Mouse (Mus musculus) heart, embryonic 15.5 days (tissue): ENCODE measurements around the gene Clec4a1. TPM values are rescaled to one million over a fixed set of nuclear protein-coding genes. Genes with fewer than 3 reads are reported as not detected.
A peak's percentile ranks its signal among the peaks of the same experiment; 100 is the strongest.

Source experiments
- ATAC-seq: fragments of 200-750 bp; cut with Nextera tagmentation; replicated peaks from 2 replicates; pipeline ENCODE4 v1.8.0; 2017; ENCODE audit warnings: low read depth, moderate TSS enrichment; ENCODE audit not compliant: insufficient number of reproducible peaks, insufficient read depth, low FRiP score
- H3K27ac ChIP-seq: fragments of 300-500 bp; sonication (generic); 2 replicates; pipeline ENCODE4 v1.5.1; 2015; ENCODE audit warnings: mild to moderate bottlenecking, inconsistent platforms
- H3K27me3 ChIP-seq: fragments of 300-500 bp; sonication (generic); 2 replicates; pipeline ENCODE4 v1.6.1; 2015; ENCODE audit warnings: inconsistent platforms
- H3K36me3 ChIP-seq: fragments of 300-500 bp; sonication (generic); 2 replicates; pipeline ENCODE4 v1.6.1; 2015; ENCODE audit warnings: mild to moderate bottlenecking, inconsistent platforms
- H3K4me1 ChIP-seq: fragments of 300-500 bp; sonication (generic); replicated peaks from 2 replicates; pipeline ENCODE4 v1.6.1; 2015; ENCODE audit warnings: inconsistent platforms
- H3K4me2 ChIP-seq: fragments of 300-500 bp; sonication (generic); 2 replicates; pipeline ENCODE4 v1.6.1; 2015; ENCODE audit warnings: inconsistent platforms, mild to moderate bottlenecking, moderate library complexity
- H3K4me3 ChIP-seq: fragments of 300-500 bp; sonication (generic); 2 replicates; pipeline ENCODE4 v1.5.1; 2015; ENCODE audit warnings: mild to moderate bottlenecking, inconsistent platforms
- H3K9ac ChIP-seq: fragments of 300-500 bp; sonication (generic); 2 replicates; pipeline ENCODE4 v1.6.1; 2015; ENCODE audit warnings: mild to moderate bottlenecking, inconsistent platforms
- H3K9me3 ChIP-seq: fragments of 300-500 bp; sonication (generic); replicated peaks from 2 replicates; pipeline ENCODE4 v1.6.1; 2016; ENCODE audit warnings: inconsistent platforms
- WGBS: fragments of 180-500 bp; shearing (Covaris S2); methylation state at CpG from one replicate; pipeline ENCODE4 v1.1.7; 2015; ENCODE audit warnings: mixed read lengths; 5-methylcytosine and 5-hydroxymethylcytosine counted together
- polyA plus RNA-seq: library from polyadenylated mRNA; unstranded; fragments of >200 nt; fragmentation: Nextera tagmentation; extraction: Ambion mirVana; gene quantifications from 2 replicates; pipeline ENCODE4 v1.2.1, GENCODE M21; 2015

The Clec4a1 gene
- 2.0 and 2.3 TPM in 2 replicates for polyA plus RNA-seq

- no peak for ATAC-seq
- 29% methylated on average over 4 of the region's 4 CpGs for WGBS
- Histone ChIP-seq H3K4me3 (no peak within 1 kb of the TSS), H3K27me3 (no peaks in the 10 kb centered on the region), H3K36me3 (no peaks in the 10 kb centered on the region), H3K4me1 (no peaks in the 10 kb centered on the region), H3K4me2 (no peak within 1 kb of the TSS), H3K9ac (no peak within 1 kb of the TSS), H3K27ac (no peak within 1 kb of the TSS), H3K9me3 (no peaks in the 10 kb centered on the region)
Observed at GRCm38 (mm10) chr6:122921451-122921850, at the start of gene Clec4a1. Gene Clec4a1, plus strand, starts transcription at chr6:122921848.

DNA sequence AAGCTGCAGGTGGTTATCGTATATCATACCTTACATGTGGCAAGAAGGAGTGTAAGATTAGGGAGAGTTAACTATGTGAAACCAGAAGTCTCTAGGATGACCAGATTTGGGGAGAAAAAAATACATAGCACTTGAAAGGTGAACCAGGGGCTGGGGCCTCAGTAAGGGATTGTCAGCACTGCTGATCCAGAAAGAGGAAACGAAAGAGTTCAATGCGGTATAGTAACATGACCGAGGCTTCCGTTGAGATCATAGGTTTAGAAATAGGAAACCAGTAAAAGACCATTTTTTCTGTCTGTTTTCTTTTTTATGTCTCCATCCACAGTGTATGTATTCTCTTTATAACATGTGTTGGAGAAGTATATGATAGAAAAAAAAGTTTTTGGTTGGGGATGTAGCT, 48.8 kb upstream of the Clec4a1 start:
- H3K4me1 ChIP-seq: peaks cover 13% of the 10 kb centered on the region
- H3K9ac ChIP-seq: no peak overlapping the region
- H3K27me3 ChIP-seq: no peaks in the 10 kb centered on the region
- H3K4me2 ChIP-seq: no peak overlapping the region
- peaks cover 6% of the 10 kb centered on the region; the same call in 1 of the 2 replicates for H3K36me3 ChIP-seq
- no peak for ATAC-seq
- H3K4me3 ChIP-seq: no peak overlapping the region
- WGBS: 81% methylated on average over 5 of the region's 5 CpGs
- no peak overlapping the region for H3K27ac ChIP-seq
- H3K9me3 ChIP-seq: no peaks in the 10 kb centered on the region

DNA sequence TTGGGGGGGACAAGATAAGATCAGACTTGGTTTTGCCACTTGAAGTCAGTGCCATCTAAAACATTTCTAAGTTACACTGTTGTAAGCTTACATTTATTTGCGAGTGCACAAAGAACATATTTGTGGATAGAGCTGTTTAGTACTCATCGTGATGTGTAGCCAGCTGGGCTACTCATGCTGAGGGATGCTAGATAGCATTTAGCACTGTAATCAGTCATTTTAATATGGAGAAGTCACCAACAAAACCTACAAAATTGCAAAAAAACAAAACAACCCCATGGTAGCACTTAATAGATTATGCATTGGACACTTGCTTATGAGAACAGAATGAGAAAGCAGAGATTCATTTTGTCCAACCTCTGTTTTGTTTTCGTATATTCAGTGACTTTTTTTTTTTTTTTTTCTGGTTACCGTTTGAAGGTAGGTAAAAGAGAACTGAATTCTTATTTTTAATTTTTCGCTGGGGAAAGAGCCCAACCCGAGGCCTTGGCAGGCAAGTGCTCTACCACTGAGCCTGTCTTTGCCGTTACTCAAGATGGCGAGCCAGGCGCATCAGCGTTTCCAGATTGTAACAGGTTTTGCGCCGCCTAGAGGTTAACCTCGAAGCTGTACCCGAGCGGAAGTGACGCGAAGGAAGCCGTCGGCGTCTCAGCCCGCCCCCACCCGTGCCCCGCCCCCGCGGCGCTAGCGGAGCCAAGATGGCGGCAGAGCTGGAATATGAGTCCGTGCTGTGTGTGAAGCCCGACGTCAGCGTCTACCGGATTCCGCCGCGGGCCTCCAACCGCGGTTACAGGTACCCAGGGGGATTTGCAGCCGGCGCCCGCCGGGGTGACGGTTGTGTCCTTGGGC, 47.6 kb upstream of the Clec4a1 start, which contains the start of gene Necap1:
TSS of gene Necap1 (plus strand) at position 604 of the 849 bp plus-strand sequence.
- H3K4me1 ChIP-seq: peaks cover 13% of the 10 kb centered on the region
- H3K27ac ChIP-seq: peak within 1 kb of the TSS; percentile 94
- H3K27me3 ChIP-seq: no peaks in the 10 kb centered on the region
- peak within 1 kb of the TSS; percentile 64 for H3K4me2 ChIP-seq
- no peaks in the 10 kb centered on the region for H3K9me3 ChIP-seq
- peaks cover 6% of the 10 kb centered on the region; the same call in 1 of the 2 replicates for H3K36me3 ChIP-seq
- peak within 1 kb of the TSS; percentile 97 for H3K9ac ChIP-seq
- peak within 1 kb of the TSS; percentile 97 for H3K4me3 ChIP-seq
- WGBS: 7% methylated on average over 43 of the region's 43 CpGs
- peak; percentile 95 for ATAC-seq

DNA sequence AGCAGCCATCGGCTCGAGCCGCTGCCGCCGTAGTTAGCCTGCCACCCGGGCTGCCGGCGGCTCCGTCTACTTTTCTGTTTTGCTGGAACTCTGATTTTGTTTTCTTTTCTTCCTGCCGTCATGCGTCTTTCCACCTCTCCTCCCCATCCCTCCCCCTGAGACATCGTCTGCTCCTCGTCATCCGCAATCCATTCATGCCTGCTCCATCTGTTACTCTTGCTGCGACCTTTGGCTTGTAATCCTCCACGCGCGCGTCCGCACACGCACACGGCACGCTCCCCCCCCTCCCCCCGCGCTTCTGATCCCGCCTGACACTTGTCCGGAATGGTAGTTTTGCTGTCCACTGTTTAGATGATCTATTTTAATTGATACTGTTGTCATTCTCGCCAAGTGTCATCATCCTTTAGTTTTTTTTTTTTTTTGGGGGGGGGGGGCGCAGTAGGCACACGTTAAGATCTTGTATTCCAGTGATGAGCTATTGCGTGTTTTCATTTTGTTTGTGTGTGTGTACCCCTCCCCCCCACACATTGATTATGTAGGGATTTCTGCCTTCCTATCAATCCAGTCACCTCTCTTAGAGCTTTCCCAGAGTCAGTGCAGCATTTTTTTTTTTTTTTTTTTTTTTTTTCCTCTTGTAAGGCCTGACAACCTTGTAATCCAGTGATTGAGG, 46.8 kb upstream of the Clec4a1 start:
- H3K4me2 ChIP-seq: peak overlapping the region; percentile 64
- H3K27me3 ChIP-seq: no peaks in the 10 kb centered on the region
- no peaks in the 10 kb centered on the region for H3K9me3 ChIP-seq
- H3K36me3 ChIP-seq: peaks cover 8% of the 10 kb centered on the region; the same call in 1 of the 2 replicates
- 1% methylated on average over 31 of the region's 31 CpGs for WGBS
- H3K4me1 ChIP-seq: peaks cover 13% of the 10 kb centered on the region
- peak overlapping the region; percentile 97 for H3K9ac ChIP-seq
- H3K27ac ChIP-seq: peak overlapping the region; percentile 94
- peak; percentile 72 for ATAC-seq
- peak overlapping the region; percentile 97 for H3K4me3 ChIP-seq

DNA sequence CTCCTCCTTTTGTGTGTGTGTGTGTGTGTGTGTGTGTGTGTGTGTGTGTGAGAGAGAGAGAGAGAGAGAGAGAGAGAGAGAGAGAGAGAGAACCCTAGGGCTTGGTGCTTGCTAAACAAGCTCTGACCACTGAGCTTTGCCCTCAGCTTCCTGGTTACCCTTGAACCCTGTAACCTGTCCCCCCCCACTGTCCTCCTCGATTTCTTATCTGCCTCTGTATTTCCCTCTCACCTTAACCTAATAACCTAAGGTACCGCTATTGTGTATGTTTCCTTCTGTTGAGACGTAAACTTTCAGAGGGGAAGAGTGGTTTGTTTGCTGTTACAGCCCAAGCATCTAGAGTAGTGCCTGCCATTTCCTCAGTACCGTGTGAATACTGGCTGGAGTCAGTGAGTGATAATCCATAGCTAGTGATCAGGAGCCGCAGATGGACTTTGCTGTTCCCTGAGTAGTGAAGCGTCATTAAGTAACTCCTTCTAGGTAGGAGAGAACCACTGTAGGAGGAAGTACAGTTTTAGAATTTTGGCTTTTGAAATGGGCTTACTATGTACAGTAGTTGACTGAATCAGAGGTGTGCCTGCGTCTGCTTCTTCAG, 42.4 kb upstream of the Clec4a1 start:
- no peaks in the 10 kb centered on the region for H3K27me3 ChIP-seq
- ATAC-seq: no peak
- H3K36me3 ChIP-seq: peaks cover 50% of the 10 kb centered on the region
- no peaks in the 10 kb centered on the region for H3K9me3 ChIP-seq
- H3K9ac ChIP-seq: no peak overlapping the region
- 87% methylated on average over 7 of the region's 7 CpGs for WGBS
- no peak overlapping the region for H3K4me2 ChIP-seq
- peaks cover 13% of the 10 kb centered on the region for H3K4me1 ChIP-seq
- no peak overlapping the region for H3K4me3 ChIP-seq
- H3K27ac ChIP-seq: no peak overlapping the region

DNA sequence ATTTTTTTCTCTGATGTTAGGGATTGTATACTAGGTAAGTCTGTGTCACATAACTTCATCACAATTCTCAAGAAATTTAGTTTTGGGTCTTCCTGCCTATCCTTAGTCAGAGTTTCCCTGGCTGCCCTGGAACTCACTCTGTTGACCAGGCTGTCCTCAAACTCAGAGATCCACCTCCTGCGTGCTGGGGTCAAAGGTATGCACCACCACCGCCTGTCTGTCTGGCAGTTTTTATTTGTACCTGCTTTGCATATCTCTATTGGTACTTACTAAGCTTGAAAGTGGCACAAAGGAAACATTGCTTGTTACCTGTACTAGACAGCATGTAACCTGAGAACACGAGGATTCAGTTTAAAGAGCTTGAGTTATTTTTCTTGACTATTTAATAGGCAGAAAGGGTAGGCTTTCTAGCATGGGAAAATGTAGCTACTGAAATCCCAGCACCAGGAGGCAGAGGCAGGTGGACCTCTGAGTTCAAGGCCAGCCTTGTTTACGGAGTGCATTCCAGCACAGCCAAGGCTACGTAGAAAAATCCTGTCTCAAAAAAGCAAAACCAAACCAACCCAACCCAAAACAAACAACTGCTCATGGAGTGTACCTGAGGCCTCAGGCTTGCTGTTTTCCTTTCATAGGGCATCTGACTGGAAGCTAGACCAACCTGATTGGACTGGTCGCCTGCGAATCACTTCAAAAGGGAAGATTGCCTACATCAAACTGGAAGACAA, 41.7 kb upstream of the Clec4a1 start:
- Histone ChIP-seq H3K27me3 (no peaks in the 10 kb centered on the region), H3K4me1 (peaks cover 13% of the 10 kb centered on the region), H3K4me3 (no peak overlapping the region), H3K27ac (no peak overlapping the region), H3K9me3 (no peaks in the 10 kb centered on the region), H3K9ac (no peak overlapping the region), H3K36me3 (peaks cover 57% of the 10 kb centered on the region), H3K4me2 (no peak overlapping the region)
- ATAC-seq: no peak
- 91% methylated on average over 7 of the region's 7 CpGs for WGBS

DNA sequence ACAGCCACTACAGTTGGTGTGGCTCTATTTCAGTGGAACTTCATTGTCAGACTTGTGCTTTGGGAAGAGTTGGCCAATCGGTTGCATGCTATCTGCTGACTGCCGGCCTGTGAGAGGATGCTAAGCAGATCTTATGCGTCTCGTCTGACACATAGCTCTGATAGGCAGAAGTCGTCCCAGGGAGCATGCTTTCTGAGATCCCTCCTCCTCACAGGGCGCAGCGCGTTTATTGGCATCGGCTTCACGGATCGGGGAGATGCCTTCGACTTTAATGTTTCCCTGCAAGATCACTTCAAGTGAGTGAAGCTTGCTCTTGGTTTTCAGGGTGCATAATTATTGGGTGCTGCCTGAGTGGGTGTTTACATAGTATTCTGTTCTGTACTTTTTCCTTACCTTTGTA, 40.4 kb upstream of the Clec4a1 start:
- no peak overlapping the region for H3K4me2 ChIP-seq
- no peaks in the 10 kb centered on the region for H3K27me3 ChIP-seq
- 80% methylated on average over 12 of the region's 12 CpGs for WGBS
- no peak for ATAC-seq
- H3K4me1 ChIP-seq: 0 out of 2 replicates have a peak, but pooled peaks cover under 1% of the 10 kb centered on the region
- H3K4me3 ChIP-seq: no peak overlapping the region
- no peak overlapping the region for H3K27ac ChIP-seq
- no peak overlapping the region for H3K9ac ChIP-seq
- H3K36me3 ChIP-seq: peaks cover 66% of the 10 kb centered on the region
- H3K9me3 ChIP-seq: no peaks in the 10 kb centered on the region

DNA sequence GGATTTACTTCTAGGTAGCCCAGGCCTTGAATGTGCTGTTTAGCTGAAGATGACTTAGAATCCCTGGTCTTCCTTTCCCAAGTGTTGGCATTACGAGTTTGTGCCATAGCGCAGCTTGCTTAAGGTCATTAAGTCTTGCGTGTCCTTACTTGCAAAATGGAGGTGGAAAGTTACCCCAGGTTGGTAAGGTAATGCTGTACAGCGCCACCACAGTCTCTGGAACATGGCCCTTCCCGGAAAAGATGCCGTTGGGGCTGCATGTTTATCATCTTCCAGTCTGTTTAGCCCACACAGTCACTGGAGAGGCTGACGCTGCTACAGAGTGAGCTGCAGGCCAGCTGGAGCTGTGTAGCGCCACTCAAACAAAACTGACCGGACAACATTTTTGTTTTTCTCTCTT, 38.0 kb upstream of the Clec4a1 start:
- Histone ChIP-seq H3K27me3 (no peaks in the 10 kb centered on the region), H3K9ac (no peak overlapping the region), H3K9me3 (no peaks in the 10 kb centered on the region), H3K4me1 (no peaks in the 10 kb centered on the region), H3K27ac (no peak overlapping the region), H3K36me3 (peaks cover 83% of the 10 kb centered on the region), H3K4me3 (no peak overlapping the region), H3K4me2 (no peak overlapping the region)
- WGBS: 91% methylated on average over 9 of the region's 9 CpGs
- no peak for ATAC-seq

DNA sequence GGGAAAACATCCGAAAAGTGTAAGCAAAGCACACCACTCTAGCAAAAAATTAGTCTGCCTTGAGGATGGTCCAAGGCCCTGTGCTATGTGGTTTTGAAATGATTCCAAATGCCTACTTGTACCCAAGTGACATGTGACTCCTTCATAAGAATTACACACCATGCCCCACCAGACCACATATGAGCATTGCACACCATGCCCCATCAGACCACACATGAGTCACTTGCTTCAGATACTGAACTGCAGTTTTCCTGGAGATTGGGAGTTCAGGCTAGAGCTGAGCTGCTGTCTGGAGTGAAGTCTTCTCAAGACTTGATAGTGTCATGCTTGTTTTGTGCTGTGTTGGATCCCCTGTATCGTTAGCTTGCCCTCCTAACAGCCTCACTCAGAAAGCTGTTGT, 32.0 kb upstream of the Clec4a1 start:
- H3K4me1 ChIP-seq: no peaks in the 10 kb centered on the region
- no peaks in the 10 kb centered on the region for H3K27me3 ChIP-seq
- H3K9ac ChIP-seq: no peak overlapping the region
- H3K4me3 ChIP-seq: no peak overlapping the region
- no peak overlapping the region for H3K4me2 ChIP-seq
- H3K9me3 ChIP-seq: no peaks in the 10 kb centered on the region
- WGBS: 91% methylated on average over 2 of the region's 2 CpGs
- H3K36me3 ChIP-seq: peaks cover 51% of the 10 kb centered on the region
- no peak overlapping the region for H3K27ac ChIP-seq
- ATAC-seq: no peak

- 9% methylated on average over 2 of the region's 2 CpGs for WGBS
- Histone ChIP-seq H3K36me3 (peaks cover 26% of the 10 kb centered on the region), H3K4me2 (no peak overlapping the region), H3K9ac (no peak overlapping the region), H3K4me3 (no peak overlapping the region), H3K9me3 (no peaks in the 10 kb centered on the region), H3K4me1 (no peaks in the 10 kb centered on the region), H3K27me3 (no peaks in the 10 kb centered on the region), H3K27ac (no peak overlapping the region)
- no peak for ATAC-seq
Observed at GRCm38 (mm10) chr6:122892442-122893049, 29.1 kb upstream of the Clec4a1 start.
